Mouse (Mus musculus) bone marrow macrophage, adult 2 months (primary cell): Measurements from ENCODE around the gene Prps2.

Experiments
- CTCF ChIP-seq: IDR thresholded peaks from 2 replicates; pipeline ENCODE4 v1.5.1; 2012; ENCODE audit warnings: low read depth, mild to moderate bottlenecking, low read length, moderate library complexity
- POLR2A ChIP-seq: IDR thresholded peaks from 2 replicates; pipeline ENCODE4 v1.6.1; 2012; ENCODE audit warnings: mild to moderate bottlenecking, low read depth, low read length, borderline replicate concordance

DNA sequence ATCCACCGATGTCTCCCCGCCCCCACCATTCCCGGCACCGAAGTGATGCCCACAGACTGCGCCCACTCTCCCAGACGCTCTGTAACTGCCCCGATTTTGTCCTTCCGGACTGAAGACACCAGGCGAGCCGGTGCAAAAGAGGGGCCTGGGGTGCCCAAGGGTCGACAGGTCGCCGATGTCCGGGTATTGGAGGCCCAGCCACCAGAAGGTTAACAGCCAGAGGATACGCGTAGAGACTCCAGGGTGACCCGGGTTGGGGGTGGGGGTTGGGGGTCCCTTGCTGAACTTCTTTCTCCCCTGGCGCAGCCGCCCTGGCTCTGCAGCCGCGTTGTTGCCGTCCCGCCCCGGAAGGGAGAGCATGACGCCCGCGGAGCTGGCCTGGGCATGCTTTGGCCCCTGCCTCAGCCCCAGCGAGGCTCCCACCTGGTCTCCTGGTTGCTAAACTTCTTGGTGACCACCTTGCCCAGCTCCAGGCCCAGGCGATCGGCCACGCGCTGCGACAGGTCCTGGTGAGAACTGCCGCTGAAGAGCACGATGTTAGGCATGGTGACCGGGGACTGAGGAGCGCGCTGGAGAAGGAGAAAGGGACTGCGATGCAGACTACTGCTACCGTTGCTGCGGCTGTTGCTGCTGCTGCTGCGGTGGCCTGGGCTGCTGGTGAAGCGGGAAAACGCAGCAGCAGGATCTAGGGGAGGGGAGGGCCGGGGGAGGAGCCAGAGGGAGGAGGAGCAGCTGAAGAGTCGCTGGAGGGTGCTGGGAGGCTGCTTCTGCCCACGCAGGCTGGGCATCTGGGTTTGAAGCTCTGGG is at the start of gene Prps2:
- no peak for TF ChIP-seq POLR2A
- TF ChIP-seq CTCF: no peak
